Mouse (Mus musculus): Measurements from ENCODE around the gene Ttll10. TPM values are rescaled to one million over a fixed set of nuclear protein-coding genes. Genes with fewer than 3 reads are reported as not detected.

The Ttll10 gene
- polyA plus RNA-seq, 1 experiment from 2014 or later, result 0.11 TPM

DNA sequence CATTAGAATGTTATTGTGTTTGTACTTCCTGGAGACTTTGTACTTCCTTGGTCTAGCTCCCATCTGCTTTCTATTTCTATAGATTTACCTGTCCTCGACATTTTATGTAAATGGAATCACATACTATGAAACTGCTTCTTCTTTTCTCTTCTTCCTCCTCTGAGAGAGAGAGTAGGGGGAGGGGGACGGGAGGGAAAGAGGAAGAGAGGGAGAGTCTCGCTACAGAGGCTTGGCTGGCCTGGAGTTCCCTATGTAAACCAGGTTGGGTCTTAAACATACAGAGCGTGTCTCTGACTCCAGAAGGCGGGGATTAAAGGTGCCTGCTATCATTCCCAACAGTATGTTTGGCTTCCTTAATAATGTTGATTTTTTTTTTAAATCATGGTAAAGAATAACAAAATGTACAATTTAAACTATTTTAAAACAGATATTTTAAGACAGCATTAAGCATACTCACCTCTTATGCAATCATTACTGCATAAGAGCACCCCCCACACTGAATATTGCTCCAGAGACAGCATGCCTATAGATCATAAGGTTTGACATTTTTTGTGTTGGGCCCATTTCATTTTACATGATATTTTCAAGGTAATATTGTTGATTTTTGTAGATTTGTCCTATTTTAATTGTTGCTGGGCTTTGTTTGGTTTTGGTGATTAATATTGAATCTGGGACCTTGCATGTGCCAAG is 28.3 kb upstream of the Ttll10 start:
- no peaks in the 10 kb centered on the region for H3K36me3 ChIP-seq (replicated peaks; ENCODE audit: control insufficient read depth, insufficient read depth)
- no peak overlapping the region for H3K27ac ChIP-seq
- H3K9me3 ChIP-seq (ENCODE audit: control insufficient read depth, low read length), result no peaks in the 10 kb centered on the region
- DNase-seq (ENCODE audit: low spot score), result no peak
- H3K4me1 ChIP-seq (replicated peaks; ENCODE audit: control insufficient read depth, insufficient read depth, low read length), result no peaks in the 10 kb centered on the region
- ATAC-seq (ENCODE audit: low FRiP score), result no peak
- H3K4me2 ChIP-seq (replicated peaks), result no peak overlapping the region
- no peaks in the 10 kb centered on the region for H3K27me3 ChIP-seq (ENCODE audit: control insufficient read depth, insufficient read depth, low read length)
- WGBS, result 43% methylated on average over 5 of the region's 5 CpGs
- no peak overlapping the region for H3K9ac ChIP-seq
- H3K4me3 ChIP-seq (replicated peaks; ENCODE audit: low read length), result no peak overlapping the region

DNA sequence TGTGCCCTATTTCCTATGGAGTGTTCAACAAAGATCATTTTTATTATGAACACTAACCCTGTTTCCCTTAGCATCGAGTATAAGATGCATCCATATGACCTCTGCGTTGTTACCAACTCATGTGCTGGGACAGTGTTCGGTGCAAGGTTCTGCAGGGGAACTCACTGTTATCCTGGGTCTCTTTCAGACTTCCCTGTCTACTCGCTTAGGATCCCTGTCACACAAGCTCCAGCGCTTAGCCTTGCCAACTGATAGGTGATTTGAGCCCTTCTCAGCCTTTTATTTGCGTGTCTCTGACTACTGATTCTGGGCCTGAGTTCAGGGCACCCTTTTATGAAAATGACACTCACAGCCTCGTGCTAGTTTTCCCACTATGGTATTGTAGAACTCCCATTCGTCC is 26.0 kb upstream of the Ttll10 start:
- Histone ChIP-seq H3K4me2 (replicated peaks) (no peak overlapping the region), H3K4me3 (replicated peaks; ENCODE audit: low read length) (no peak overlapping the region), H3K4me1 (replicated peaks; ENCODE audit: control insufficient read depth, insufficient read depth, low read length) (no peaks in the 10 kb centered on the region), H3K27ac (no peak overlapping the region), H3K27me3 (ENCODE audit: control insufficient read depth, insufficient read depth, low read length) (no peaks in the 10 kb centered on the region), H3K9me3 (ENCODE audit: control insufficient read depth, low read length) (no peaks in the 10 kb centered on the region), H3K36me3 (replicated peaks; ENCODE audit: control insufficient read depth, insufficient read depth) (no peaks in the 10 kb centered on the region), H3K9ac (no peak overlapping the region)
- DNase-seq (ENCODE audit: low spot score) (no peak), ATAC-seq (ENCODE audit: low FRiP score) (no peak)
- WGBS, result 88% methylated on average over 8 of the region's 8 CpGs

DNA sequence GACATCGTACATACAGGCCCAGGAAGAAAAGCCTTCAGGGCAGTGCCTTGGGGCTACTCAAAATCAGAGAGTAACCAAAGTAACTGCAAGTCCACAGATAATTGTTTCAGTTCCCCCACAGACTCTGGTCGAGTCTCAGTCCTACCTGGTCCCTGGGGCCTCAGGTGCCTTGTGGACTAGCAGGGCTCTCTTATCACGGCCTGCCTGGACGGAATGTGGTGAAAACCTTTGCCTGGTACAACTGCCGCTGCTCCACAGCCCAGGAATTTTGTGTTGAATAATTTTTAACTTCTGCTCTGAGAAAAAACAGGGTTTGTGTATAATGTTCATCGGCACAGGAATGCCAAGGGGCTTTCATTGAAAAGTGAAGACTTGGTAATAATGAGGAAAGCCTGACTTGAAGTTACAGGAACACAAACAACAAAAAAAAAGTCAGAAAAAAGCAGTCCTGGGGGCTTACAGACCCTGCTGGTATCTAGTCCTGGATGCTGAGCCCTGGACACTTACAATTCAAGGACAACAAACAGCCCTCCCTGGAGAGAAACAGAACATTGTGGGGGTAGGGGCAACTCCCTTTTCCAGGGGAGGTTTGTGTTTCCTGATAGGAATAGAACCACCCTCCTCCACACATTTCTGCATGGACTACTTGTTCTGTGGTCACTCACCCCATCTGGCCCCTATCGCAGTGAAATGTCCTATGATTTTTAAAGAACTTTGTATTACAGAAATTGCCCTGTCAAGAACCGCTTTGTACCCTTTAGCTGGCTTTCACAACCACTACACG is 25.1 kb upstream of the Ttll10 start:
- DNase-seq (ENCODE audit: low spot score) (no peak), ATAC-seq (ENCODE audit: low FRiP score) (no peak)
- no peak overlapping the region for H3K9ac ChIP-seq
- H3K4me1 ChIP-seq (replicated peaks; ENCODE audit: control insufficient read depth, insufficient read depth, low read length), result no peaks in the 10 kb centered on the region
- H3K9me3 ChIP-seq (ENCODE audit: control insufficient read depth, low read length), result no peaks in the 10 kb centered on the region
- 85% methylated on average over 9 of the region's 9 CpGs for WGBS
- H3K27ac ChIP-seq, result no peak overlapping the region
- H3K4me3 ChIP-seq (replicated peaks; ENCODE audit: low read length), result no peak overlapping the region
- H3K27me3 ChIP-seq (ENCODE audit: control insufficient read depth, insufficient read depth, low read length), result no peaks in the 10 kb centered on the region
- no peaks in the 10 kb centered on the region for H3K36me3 ChIP-seq (replicated peaks; ENCODE audit: control insufficient read depth, insufficient read depth)
- H3K4me2 ChIP-seq (replicated peaks), result no peak overlapping the region

DNA sequence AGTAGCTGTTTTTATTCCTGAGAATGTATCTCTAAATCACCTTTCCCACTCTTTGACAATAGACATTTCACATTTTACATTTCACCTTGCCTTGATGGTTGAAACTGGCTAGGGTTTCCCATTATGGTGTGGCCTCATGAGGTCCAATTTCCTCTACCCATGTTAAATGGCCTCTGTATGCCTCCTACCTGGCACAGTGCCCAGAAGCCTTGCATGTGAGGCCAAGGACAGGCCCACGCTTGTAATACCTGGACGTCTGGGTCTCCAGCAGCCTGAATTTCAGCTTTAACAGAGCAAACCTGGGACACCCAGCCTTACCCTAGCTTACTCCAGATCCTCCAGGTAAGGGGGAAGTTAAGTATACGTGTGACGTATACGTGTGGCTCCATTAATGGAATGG is 24.1 kb upstream of the Ttll10 start:
- no peak for ATAC-seq (ENCODE audit: low FRiP score)

DNA sequence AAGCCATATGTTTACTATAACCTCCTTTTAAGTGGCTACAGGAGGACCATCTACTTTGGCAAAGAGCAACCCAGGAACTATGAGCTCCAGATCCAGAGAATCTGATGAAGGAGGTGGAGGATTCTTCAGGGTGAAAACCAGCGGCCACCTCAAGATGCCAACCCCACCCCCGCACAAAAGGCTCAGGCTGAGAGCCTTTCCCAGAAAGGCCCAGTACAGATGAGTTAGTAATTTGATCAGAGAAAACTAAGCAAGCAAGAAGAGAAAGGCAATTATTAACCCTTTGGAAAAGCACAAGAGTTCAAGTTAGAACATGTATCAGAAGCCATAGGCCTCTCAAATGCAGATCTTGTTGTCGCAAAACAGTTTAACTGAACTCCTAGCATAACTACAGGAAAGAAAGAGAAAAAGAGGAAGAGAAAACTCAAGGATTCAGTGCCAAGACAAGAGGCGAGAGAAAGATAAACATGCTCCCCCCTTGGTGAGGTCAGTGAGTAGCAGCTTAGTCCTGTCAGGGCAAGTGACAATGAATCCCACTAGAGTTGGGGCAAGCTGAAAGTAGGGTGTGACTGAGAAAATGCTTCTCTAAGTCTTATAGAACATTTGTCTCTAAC is 23.5 kb upstream of the Ttll10 start:
- no peak overlapping the region for H3K27ac ChIP-seq
- H3K4me1 ChIP-seq (replicated peaks; ENCODE audit: control insufficient read depth, insufficient read depth, low read length), result peaks cover 5% of the 10 kb centered on the region; the same call in 1 of the 2 replicates
- no peak overlapping the region for H3K4me3 ChIP-seq (replicated peaks; ENCODE audit: low read length)
- WGBS, result 70% methylated on average over 4 of the region's 4 CpGs
- H3K9ac ChIP-seq, result no peak overlapping the region
- no peaks in the 10 kb centered on the region for H3K9me3 ChIP-seq (ENCODE audit: control insufficient read depth, low read length)
- peaks cover 3% of the 10 kb centered on the region for H3K27me3 ChIP-seq (ENCODE audit: control insufficient read depth, insufficient read depth, low read length)
- DNase-seq (ENCODE audit: low spot score), result no peak
- ATAC-seq (ENCODE audit: low FRiP score), result no peak
- no peaks in the 10 kb centered on the region for H3K36me3 ChIP-seq (replicated peaks; ENCODE audit: control insufficient read depth, insufficient read depth)
- no peak overlapping the region for H3K4me2 ChIP-seq (replicated peaks)

More for the DNA sequence above, 24.1 kb upstream of the Ttll10 start:
- DNase-seq (ENCODE audit: low spot score), result no peak
- WGBS, result 83% methylated on average over 5 of the region's 5 CpGs
- Histone ChIP-seq H3K9me3 (ENCODE audit: control insufficient read depth, low read length) (no peaks in the 10 kb centered on the region), H3K36me3 (replicated peaks; ENCODE audit: control insufficient read depth, insufficient read depth) (no peaks in the 10 kb centered on the region), H3K9ac (no peak overlapping the region), H3K27ac (no peak overlapping the region), H3K27me3 (ENCODE audit: control insufficient read depth, insufficient read depth, low read length) (no peaks in the 10 kb centered on the region), H3K4me3 (replicated peaks; ENCODE audit: low read length) (no peak overlapping the region), H3K4me1 (replicated peaks; ENCODE audit: control insufficient read depth, insufficient read depth, low read length) (no peaks in the 10 kb centered on the region), H3K4me2 (replicated peaks) (no peak overlapping the region)

GRCm38 (mm10) chr4:156077499-156078301 is 18.5 kb upstream of the Ttll10 start:
- no peak for DNase-seq (ENCODE audit: low spot score)
- ATAC-seq (ENCODE audit: low FRiP score), result 0 out of 2 replicates have a peak, but pooled peaks have one; percentile 46
- Histone ChIP-seq H3K4me2 (replicated peaks) (peak overlapping the region; percentile 64), H3K27me3 (ENCODE audit: control insufficient read depth, insufficient read depth, low read length) (peaks cover 16% of the 10 kb centered on the region), H3K9me3 (ENCODE audit: control insufficient read depth, low read length) (no peaks in the 10 kb centered on the region), H3K9ac (peak overlapping the region; percentile 49), H3K4me3 (replicated peaks; ENCODE audit: low read length) (peak overlapping the region; percentile 33), H3K4me1 (replicated peaks; ENCODE audit: control insufficient read depth, insufficient read depth, low read length) (peaks cover 8% of the 10 kb centered on the region; the same call in 1 of the 2 replicates), H3K36me3 (replicated peaks; ENCODE audit: control insufficient read depth, insufficient read depth) (no peaks in the 10 kb centered on the region), H3K27ac (no peak overlapping the region)
- 1% methylated on average over 58 of the region's 58 CpGs for WGBS

GRCm38 (mm10) chr4:156076911-156077382 is 17.7 kb upstream of the Ttll10 start:
- no peak overlapping the region for H3K9ac ChIP-seq
- 9% methylated on average over 8 of the region's 8 CpGs for WGBS
- ATAC-seq (ENCODE audit: low FRiP score) (no peak), DNase-seq (ENCODE audit: low spot score) (no peak)
- H3K4me1 ChIP-seq (replicated peaks; ENCODE audit: control insufficient read depth, insufficient read depth, low read length), result peaks cover 8% of the 10 kb centered on the region; the same call in 1 of the 2 replicates
- peak overlapping the region; percentile 64; the same call in 1 of the 2 replicates for H3K4me2 ChIP-seq (replicated peaks)
- no peak overlapping the region for H3K4me3 ChIP-seq (replicated peaks; ENCODE audit: low read length)
- no peaks in the 10 kb centered on the region for H3K36me3 ChIP-seq (replicated peaks; ENCODE audit: control insufficient read depth, insufficient read depth)
- H3K27ac ChIP-seq, result no peak overlapping the region
- peaks cover 16% of the 10 kb centered on the region for H3K27me3 ChIP-seq (ENCODE audit: control insufficient read depth, insufficient read depth, low read length)
- H3K9me3 ChIP-seq (ENCODE audit: control insufficient read depth, low read length), result no peaks in the 10 kb centered on the region

- Histone ChIP-seq H3K9me3 (ENCODE audit: control insufficient read depth, low read length) (no peaks in the 10 kb centered on the region), H3K27ac (no peak overlapping the region), H3K27me3 (ENCODE audit: control insufficient read depth, insufficient read depth, low read length) (no peaks in the 10 kb centered on the region), H3K9ac (no peak overlapping the region), H3K4me1 (replicated peaks; ENCODE audit: control insufficient read depth, insufficient read depth, low read length) (0 out of 2 replicates have a peak, but pooled peaks cover 3% of the 10 kb centered on the region), H3K4me2 (replicated peaks) (no peak overlapping the region), H3K4me3 (replicated peaks; ENCODE audit: low read length) (no peak overlapping the region), H3K36me3 (replicated peaks; ENCODE audit: control insufficient read depth, insufficient read depth) (no peaks in the 10 kb centered on the region)
- ATAC-seq (ENCODE audit: low FRiP score), result no peak
- WGBS, result 50% methylated on average over 2 of the region's 2 CpGs
- no peak for DNase-seq (ENCODE audit: low spot score)
These were observed 11.5 kb upstream of the Ttll10 start for GRCm38 (mm10) chr4:156070716-156071115.

Measured in hindbrain, embryonic 14.5 days (tissue).